Mouse (Mus musculus) hindbrain, postnatal 0 days (tissue): ENCODE data around the gene Cpne9. TPM values are rescaled to one million over a fixed set of nuclear protein-coding genes. Genes with fewer than 3 reads are reported as not detected.

Source experiments
- ATAC-seq: fragments of 200-750 bp; cut with Nextera tagmentation; 2 replicates; pipeline ENCODE4 v1.8.0; 2017; ENCODE audit warnings: mild to moderate bottlenecking, moderate TSS enrichment, moderate library complexity
- DNase-seq: peaks from one replicate; pipeline ENCODE4 v3.0.0-alpha.2; 2015; ENCODE audit warnings: low spot score
- H3K27ac ChIP-seq: fragments of 300-500 bp; sonication (generic); 2 replicates; pipeline ENCODE4 v1.5.1; 2014; ENCODE audit warnings: mild to moderate bottlenecking
- H3K27me3 ChIP-seq: fragments of 300-500 bp; sonication (generic); 2 replicates; pipeline ENCODE4 v1.6.1; 2014; ENCODE audit warnings: low read length, mixed read lengths; ENCODE audit not compliant: insufficient read depth
- H3K36me3 ChIP-seq: fragments of 300-500 bp; sonication (generic); 2 replicates; pipeline ENCODE4 v1.6.1; 2014; ENCODE audit warnings: low read length, mixed read lengths; ENCODE audit not compliant: insufficient read depth
- H3K4me1 ChIP-seq: fragments of 300-500 bp; sonication (generic); 2 replicates; pipeline ENCODE4 v1.6.1; 2014; ENCODE audit warnings: antibody characterized with exemption, low read length, mixed read lengths; ENCODE audit not compliant: insufficient read depth
- H3K4me2 ChIP-seq: fragments of 300-500 bp; sonication (generic); 2 replicates; pipeline ENCODE4 v1.6.1; 2014; ENCODE audit warnings: low read depth, mild to moderate bottlenecking, low read length, moderate library complexity, mixed read lengths
- H3K4me3 ChIP-seq: fragments of 300-500 bp; sonication (generic); 2 replicates; pipeline ENCODE4 v1.5.1; 2014; ENCODE audit warnings: low read length
- H3K9ac ChIP-seq: fragments of 300-500 bp; sonication (generic); replicated peaks from 2 replicates; pipeline ENCODE4 v1.6.1; 2014; ENCODE audit warnings: mild to moderate bottlenecking, low read length, moderate library complexity, mixed read lengths
- H3K9me3 ChIP-seq: fragments of 300-500 bp; sonication (generic); 2 replicates; pipeline ENCODE4 v1.6.1; 2016; ENCODE audit warnings: low read length, mixed read lengths
- CTCF ChIP-seq: IDR thresholded peaks from 2 replicates; pipeline ENCODE4 v1.5.1; 2016; ENCODE audit warnings: antibody characterized with exemption, control low read depth, low read depth
- WGBS: fragments of 180-500 bp; shearing (Covaris S2); extraction: QIAGEN DNeasy Blood & Tissue Kit; methylation state at CpG from one replicate; pipeline ENCODE4 v1.1.7; 2014; 5-methylcytosine and 5-hydroxymethylcytosine counted together
- polyA plus RNA-seq: library from polyadenylated mRNA; unstranded; fragments of >200 nt; fragmentation: Nextera tagmentation; extraction: Ambion mirVana; gene quantifications from 2 replicates; pipeline ENCODE4 v1.2.1, GENCODE M21; 2015
- total RNA-seq: library from RNA; depleted of rRNA; stranded (reverse); fragments of >200 nt; gene quantifications from 2 replicates; pipeline ENCODE4 v1.2.3, GENCODE M21; 2014

Gene Cpne9
- total and polyA plus RNA-seq, 2 experiments from 2014 or later, result 16.1 to 16.9 TPM

GRCm38 (mm10) chr6:113250786-113251185 lies 31.3 kb upstream of the Cpne9 start:
- no peak overlapping the region for H3K27ac ChIP-seq
- H3K4me2 ChIP-seq, result no peak overlapping the region
- no peak for ATAC-seq
- no peak overlapping the region for H3K4me3 ChIP-seq
- DNase-seq, result no peak
- H3K36me3 ChIP-seq, result peaks cover 27% of the 10 kb centered on the region
- 91% methylated on average over 5 of the region's 5 CpGs for WGBS
- no peaks in the 10 kb centered on the region for H3K9me3 ChIP-seq
- TF ChIP-seq CTCF, result no peak
- H3K4me1 ChIP-seq, result no peaks in the 10 kb centered on the region
- no peaks in the 10 kb centered on the region for H3K27me3 ChIP-seq
- no peak overlapping the region for H3K9ac ChIP-seq

DNA sequence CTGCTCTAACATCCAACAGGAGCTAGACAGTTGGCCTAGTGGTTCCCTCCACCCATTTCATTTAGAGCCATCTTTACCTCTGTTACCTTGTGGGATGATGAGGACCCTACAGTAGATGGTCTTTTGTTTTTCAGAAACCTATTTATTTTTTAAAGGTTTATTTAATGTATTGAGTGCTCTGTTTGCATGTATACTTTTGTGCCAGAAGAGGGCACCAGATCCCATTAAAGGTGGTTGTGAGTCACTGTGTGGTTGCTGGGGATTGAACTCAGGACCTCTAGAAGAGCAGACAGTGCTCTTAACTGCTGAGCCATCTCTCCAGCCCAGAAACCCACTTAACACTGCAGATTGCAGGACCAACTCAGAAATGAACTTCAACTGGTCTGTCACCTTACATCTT lies 30.2 kb upstream of the Cpne9 start:
- DNase-seq (no peak), ATAC-seq (no peak)
- Histone ChIP-seq H3K4me1 (no peaks in the 10 kb centered on the region), H3K4me2 (no peak overlapping the region), H3K27me3 (no peaks in the 10 kb centered on the region), H3K9ac (no peak overlapping the region), H3K4me3 (no peak overlapping the region), H3K36me3 (peaks cover 38% of the 10 kb centered on the region), H3K9me3 (no peaks in the 10 kb centered on the region), H3K27ac (no peak overlapping the region)
- no peak for TF ChIP-seq CTCF

GRCm38 (mm10) chr6:113254899-113255298 lies 27.2 kb upstream of the Cpne9 start:
- DNase-seq (no peak), ATAC-seq (no peak)
- H3K4me1 ChIP-seq, result no peaks in the 10 kb centered on the region
- no peak overlapping the region for H3K4me3 ChIP-seq
- no peak for TF ChIP-seq CTCF
- H3K27ac ChIP-seq, result no peak overlapping the region
- peaks cover 50% of the 10 kb centered on the region for H3K36me3 ChIP-seq
- H3K9ac ChIP-seq, result no peak overlapping the region
- H3K9me3 ChIP-seq, result no peaks in the 10 kb centered on the region
- H3K27me3 ChIP-seq, result no peaks in the 10 kb centered on the region
- no peak overlapping the region for H3K4me2 ChIP-seq

DNA sequence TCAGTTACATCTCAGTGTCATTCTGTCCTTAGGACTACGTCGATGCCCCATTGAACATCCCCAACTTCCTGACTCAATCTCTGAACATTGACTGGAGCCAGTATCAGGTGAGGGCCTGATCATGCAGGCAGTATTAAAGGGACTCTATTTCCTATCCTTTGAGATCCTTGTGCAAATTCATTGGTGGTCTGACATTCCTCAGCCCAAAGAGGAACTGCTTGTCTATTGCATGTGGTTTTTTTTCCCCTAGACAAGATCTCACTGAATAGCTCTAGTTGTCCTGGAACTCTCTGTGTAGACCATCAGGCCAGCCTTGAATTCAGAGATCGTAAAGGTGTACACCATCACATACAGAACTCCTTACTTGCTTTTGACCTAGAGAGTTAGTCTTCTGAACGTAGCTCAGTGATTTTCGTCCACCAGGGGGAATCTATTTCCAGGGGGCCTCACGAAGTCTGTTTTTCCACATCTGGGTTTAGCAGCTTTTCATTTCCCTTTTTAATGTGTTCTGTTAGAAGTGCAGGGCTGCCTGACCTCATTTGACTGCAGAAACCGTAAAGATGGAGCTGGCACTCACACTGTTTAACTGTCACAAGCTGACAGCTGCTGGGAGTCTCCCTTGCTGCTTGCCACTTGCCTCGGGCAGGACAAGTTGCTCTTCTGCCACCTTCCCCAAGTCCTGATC lies 20.8 kb upstream of the Cpne9 start:
- H3K36me3 ChIP-seq, result peaks cover 61% of the 10 kb centered on the region

GRCm38 (mm10) chr6:113263531-113263930 lies 18.6 kb upstream of the Cpne9 start:
- H3K4me3 ChIP-seq, result no peak overlapping the region
- TF ChIP-seq CTCF, result no peak
- DNase-seq (peak; percentile 48), ATAC-seq (peak; percentile 81)
- H3K27ac ChIP-seq, result no peak overlapping the region; the same call in 1 of the 2 replicates
- no peaks in the 10 kb centered on the region for H3K9me3 ChIP-seq
- WGBS, result 85% methylated on average over 6 of the region's 6 CpGs
- H3K4me2 ChIP-seq, result no peak overlapping the region
- H3K27me3 ChIP-seq, result no peaks in the 10 kb centered on the region
- no peak overlapping the region for H3K9ac ChIP-seq
- H3K4me1 ChIP-seq, result no peaks in the 10 kb centered on the region
- H3K36me3 ChIP-seq, result peaks cover 65% of the 10 kb centered on the region

More for the DNA sequence above, 20.8 kb upstream of the Cpne9 start:
- Histone ChIP-seq H3K9ac (no peak overlapping the region), H3K9me3 (no peaks in the 10 kb centered on the region), H3K27ac (no peak overlapping the region), H3K4me3 (no peak overlapping the region), H3K4me1 (no peaks in the 10 kb centered on the region), H3K27me3 (no peaks in the 10 kb centered on the region), H3K4me2 (no peak overlapping the region)
- DNase-seq, result no peak
- TF ChIP-seq CTCF, result peak; percentile 24; the same call in 1 of the 2 replicates
- WGBS, result 77% methylated on average over 8 of the region's 8 CpGs
- ATAC-seq, result no peak

- no peaks in the 10 kb centered on the region for H3K27me3 ChIP-seq
- H3K4me1 ChIP-seq, result no peaks in the 10 kb centered on the region
- peaks cover 74% of the 10 kb centered on the region for H3K36me3 ChIP-seq
- ATAC-seq (no peak), DNase-seq (no peak)
- no peak overlapping the region for H3K9ac ChIP-seq
- no peak overlapping the region for H3K4me3 ChIP-seq
- no peak overlapping the region for H3K4me2 ChIP-seq
- no peak overlapping the region; the same call in 1 of the 2 replicates for H3K27ac ChIP-seq
- H3K9me3 ChIP-seq, result no peaks in the 10 kb centered on the region
- TF ChIP-seq CTCF, result no peak
- WGBS, result 95% methylated on average over 8 of the region's 8 CpGs
Observed at GRCm38 (mm10) chr6:113264429-113264828, 17.7 kb upstream of the Cpne9 start.

- ATAC-seq (no peak), DNase-seq (no peak)
- H3K9me3 ChIP-seq, result no peaks in the 10 kb centered on the region
- peaks cover 84% of the 10 kb centered on the region for H3K36me3 ChIP-seq
- H3K27ac ChIP-seq, result no peak overlapping the region
- no peak for TF ChIP-seq CTCF
- no peak overlapping the region for H3K4me3 ChIP-seq
- H3K4me1 ChIP-seq, result no peaks in the 10 kb centered on the region
- H3K9ac ChIP-seq, result no peak overlapping the region
- WGBS, result 87% methylated on average over 7 of the region's 7 CpGs
- no peak overlapping the region for H3K4me2 ChIP-seq
- H3K27me3 ChIP-seq, result no peaks in the 10 kb centered on the region
Observed at GRCm38 (mm10) chr6:113266996-113267655, 15.0 kb upstream of the Cpne9 start.
